Mouse (Mus musculus) brain, embryonic 18.5 days (tissue): ENCODE measurements around the gene Taar8c.
A peak's percentile ranks its signal among the peaks of the same experiment; 100 is the strongest.
"Not testable (repeated sequence)": the region's sequence is repeated elsewhere in the genome, so short reads cannot be mapped to it uniquely, and the experiment has no call there.

Experiments used
- DNase-seq: peaks from one replicate; pipeline ENCODE4 v3.0.0-alpha.2; 2012; ENCODE audit warnings: low read depth, low spot score

Gene Taar8c

GRCm38 (mm10) chr10:24101812-24102211, at the start of gene Taar8c:
TSS of gene Taar8c (minus strand) at chr10:24101912.
- DNase-seq: not testable (repeated sequence)

- no peak for DNase-seq
Observed at GRCm38 (mm10) chr10:24150086-24150485, 48.4 kb upstream of the Taar8c start.

- DNase-seq: peak; percentile 79
Observed at GRCm38 (mm10) chr10:24149135-24149781, 47.5 kb upstream of the Taar8c start, which contains the start of gene Stx7. TSS of gene Stx7 (plus strand) at chr10:24149302.

- no peak for DNase-seq
Observed at GRCm38 (mm10) chr10:24142735-24143134, 41.0 kb upstream of the Taar8c start.

- no peak for DNase-seq
Observed at GRCm38 (mm10) chr10:24138623-24139261, 37.0 kb upstream of the Taar8c start.

- no peak for DNase-seq
Observed at GRCm38 (mm10) chr10:24134071-24134645, 32.4 kb upstream of the Taar8c start.

GRCm38 (mm10) chr10:24133132-24133531, 31.4 kb upstream of the Taar8c start:
- no peak for DNase-seq

GRCm38 (mm10) chr10:24132273-24132672, 30.6 kb upstream of the Taar8c start:
- no peak for DNase-seq

GRCm38 (mm10) chr10:24131451-24132262, 29.9 kb upstream of the Taar8c start:
- peak; percentile 60 for DNase-seq

GRCm38 (mm10) chr10:24111116-24111778, 9.5 kb upstream of the Taar8c start:
- peak; percentile 8 for DNase-seq

GRCm38 (mm10) chr10:24109434-24109833, 7.7 kb upstream of the Taar8c start, which contains the start of gene Taar9:
TSS of gene Taar9 (minus strand) at chr10:24109534.
- not testable (repeated sequence) for DNase-seq

- no peak for DNase-seq
Observed at GRCm38 (mm10) chr10:24108236-24108635, 6.5 kb upstream of the Taar8c start.

GRCm38 (mm10) chr10:24107747-24108146, 6.0 kb upstream of the Taar8c start:
- no peak for DNase-seq

- DNase-seq: not testable (repeated sequence)
Observed at GRCm38 (mm10) chr10:24103299-24103698, 1.6 kb upstream of the Taar8c start.

- not testable (repeated sequence) for DNase-seq
Observed at GRCm38 (mm10) chr10:24097010-24097409, 4.7 kb downstream of the Taar8c start.

- DNase-seq: no peak
Observed at GRCm38 (mm10) chr10:24092194-24092593, 9.5 kb downstream of the Taar8c start, which contains the start of gene Taar8b. TSS of gene Taar8b (minus strand) at chr10:24092294.

- no peak for DNase-seq
Observed at GRCm38 (mm10) chr10:24087168-24087567, 14.5 kb downstream of the Taar8c start.

- no peak for DNase-seq
Observed at GRCm38 (mm10) chr10:24086555-24086954, 15.2 kb downstream of the Taar8c start.

GRCm38 (mm10) chr10:24085936-24086335, 15.8 kb downstream of the Taar8c start:
- no peak for DNase-seq

- DNase-seq: peak; percentile 8
Observed at GRCm38 (mm10) chr10:24080166-24080565, 21.5 kb downstream of the Taar8c start.

GRCm38 (mm10) chr10:24076200-24076599, 25.5 kb downstream of the Taar8c start, which contains the start of gene Taar8a:
TSS of gene Taar8a (plus strand) at chr10:24076500.
- not testable (repeated sequence) for DNase-seq
